Mouse (Mus musculus) kidney, postnatal 25 days (tissue): ENCODE results near the gene Rho.

Experiments
- DNase-seq, 2 experiments: peaks; one replicate each; pipeline ENCODE4 v3.0.0; 2021; ENCODE audit warnings: mixed read lengths in 2 of 2

The Rho gene

GRCm38 (mm10) chr6:115915601-115916445 is 15.7 kb upstream of the Rho start:
- no peak for DNase-seq

- DNase-seq, result no peak
Observed at GRCm38 (mm10) chr6:115916611-115917010, 14.9 kb upstream of the Rho start.

- no peak for DNase-seq
Observed at GRCm38 (mm10) chr6:115918615-115919014, 12.9 kb upstream of the Rho start.

GRCm38 (mm10) chr6:115919876-115920275 is 11.7 kb upstream of the Rho start:
- peak in 1 of 2 experiments; percentile 54 for DNase-seq

- DNase-seq, result no peak
Observed at GRCm38 (mm10) chr6:115924829-115925228, 6.7 kb upstream of the Rho start.

- DNase-seq, result no peak
Observed at GRCm38 (mm10) chr6:115926416-115926815, 5.1 kb upstream of the Rho start.

GRCm38 (mm10) chr6:115927292-115928242 is 4.0 kb upstream of the Rho start:
- no peak for DNase-seq

- no peak for DNase-seq
Observed at GRCm38 (mm10) chr6:115930018-115930417, 1.5 kb upstream of the Rho start.

- no peak for DNase-seq
Observed at GRCm38 (mm10) chr6:115932391-115932790, 843 bp downstream of the Rho start.

- DNase-seq, result no peak
Observed at GRCm38 (mm10) chr6:115935544-115935943, 4.0 kb downstream of the Rho start.

GRCm38 (mm10) chr6:115938011-115938410 is 6.5 kb downstream of the Rho start:
- DNase-seq, result no peak

- DNase-seq, result no peak
Observed at GRCm38 (mm10) chr6:115938798-115939197, 7.2 kb downstream of the Rho start.

- peak; percentile 49 to 74 for DNase-seq
Observed at GRCm38 (mm10) chr6:115940603-115941002, 9.1 kb downstream of the Rho start.

GRCm38 (mm10) chr6:115941128-115941527 is 9.6 kb downstream of the Rho start:
- no peak for DNase-seq

GRCm38 (mm10) chr6:115943498-115944427 is 12.2 kb downstream of the Rho start:
- DNase-seq, result no peak

- DNase-seq, result no peak
Observed at GRCm38 (mm10) chr6:115944638-115945037, 13.1 kb downstream of the Rho start, which contains the start of gene H1foo. TSS of gene H1foo (plus strand) at chr6:115944938.

GRCm38 (mm10) chr6:115945633-115946032 is 14.1 kb downstream of the Rho start:
- no peak for DNase-seq

- no peak for DNase-seq
Observed at GRCm38 (mm10) chr6:115946389-115946788, 14.8 kb downstream of the Rho start.

GRCm38 (mm10) chr6:115954506-115955074 is 23.0 kb downstream of the Rho start:
- DNase-seq, result no peak

GRCm38 (mm10) chr6:115955169-115955568 is 23.6 kb downstream of the Rho start:
- no peak for DNase-seq

- DNase-seq, result no peak
Observed at GRCm38 (mm10) chr6:115955664-115956063, 24.1 kb downstream of the Rho start.

- DNase-seq, result no peak
Observed at GRCm38 (mm10) chr6:115956418-115956921, 24.9 kb downstream of the Rho start.
